In the genomic region with DNA sequence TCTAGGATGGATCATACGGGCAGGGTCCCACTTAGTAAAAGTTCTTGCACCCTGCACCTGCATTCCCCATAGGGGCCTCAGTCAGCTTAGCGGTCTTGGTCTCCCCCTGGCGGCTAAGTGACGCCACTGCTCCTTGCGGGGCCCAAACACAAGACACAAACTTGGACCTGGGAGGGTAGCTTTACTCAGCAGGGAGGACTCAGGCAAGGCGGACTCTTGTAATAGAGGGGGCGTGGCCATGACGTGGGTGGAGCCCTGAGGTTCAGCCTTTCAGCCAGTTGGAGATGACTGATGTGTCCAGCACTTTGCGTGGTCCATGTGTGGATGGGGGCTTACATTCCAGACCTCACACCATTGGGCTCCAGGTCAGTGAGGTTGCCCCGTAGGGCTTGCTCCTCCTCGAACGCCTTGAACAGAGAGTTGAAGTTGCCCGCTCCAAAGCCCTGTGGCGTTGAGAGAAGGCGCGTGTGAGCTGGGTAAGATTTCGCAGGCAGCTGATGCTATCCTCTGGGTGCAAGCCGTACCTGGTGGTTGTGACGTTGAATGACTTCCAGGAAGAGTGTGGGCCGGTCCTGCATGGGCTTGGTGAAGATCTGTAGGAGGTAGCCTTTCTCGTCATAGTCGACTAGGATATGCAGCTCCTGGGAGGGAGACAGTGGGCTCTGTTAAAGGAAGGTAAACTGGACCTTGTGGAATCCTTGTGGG, we compare ENCODE assay signal across 8 mouse cellular contexts. TPM values are rescaled to one million over a fixed set of nuclear protein-coding genes. Genes with fewer than 3 reads are reported as not detected.
A peak's percentile ranks its signal among the peaks of the same experiment; 100 is the strongest.
DNase-seq lines count a peak whose midpoint lies in the region; ATAC-seq and TF ChIP-seq lines count a peak whose summit lies in the region.

No protein-coding gene starts in this region.

- no peak overlapping the region for H3K9ac ChIP-seq in embryonic facial prominence, embryonic 15.5 days
- peak overlapping the region; percentile 38; the same call in 1 of the 2 replicates for H3K9ac ChIP-seq in limb, embryonic 14.5 days (ENCODE audit: low read depth, low read length, severe bottlenecking)
- no peak overlapping the region for H3K9ac ChIP-seq in midbrain, postnatal 0 days (replicated peaks; ENCODE audit: low read length, poor library complexity, severe bottlenecking)

- peak; percentile 73 for ATAC-seq in embryonic facial prominence, embryonic 15.5 days (ENCODE audit: insufficient number of reproducible peaks, low FRiP score, low TSS enrichment, low read depth)
- peak; percentile 87 for ATAC-seq in limb, embryonic 14.5 days (ENCODE audit: low FRiP score, low read depth)
- peak; percentile 66 for ATAC-seq in midbrain, postnatal 0 days (ENCODE audit: low FRiP score)

- TF ChIP-seq POLR2A in bone marrow, adult 2 months (IDR thresholded peaks at IDR 0.05; ENCODE audit: borderline replicate concordance, control insufficient read depth, low read depth, low read length) = no peak
- no peak for TF ChIP-seq POLR2A in limb, embryonic 14.5 days (IDR thresholded peaks at IDR 0.05; ENCODE audit: borderline replicate concordance, extremely low read depth, insufficient read depth, insufficient read length)

- peak; percentile 76 for DNase-seq in A20 (ENCODE audit: low read depth, low spot score)
- peak; percentile 71 for DNase-seq in heart, adult 8-10 months (ENCODE audit: low spot score)
- DNase-seq in kidney, adult 8-10 months = peak; percentile 88
- peak; percentile 79 for DNase-seq in limb, embryonic 14.5 days (ENCODE audit: low spot score)
- DNase-seq in midbrain, postnatal 0 days (ENCODE audit: low spot score) = peak; percentile 75
- DNase-seq in spleen, postnatal 10 days (ENCODE audit: low spot score in 2 of 2) = peak; percentile 92 to 93

- H3K27me3 ChIP-seq in embryonic facial prominence, embryonic 15.5 days = no peaks in the 10 kb centered on the region
- no peaks in the 10 kb centered on the region for H3K27me3 ChIP-seq in limb, embryonic 14.5 days (ENCODE audit: control insufficient read depth, insufficient read depth, low read length)
- H3K27me3 ChIP-seq in midbrain, postnatal 0 days (ENCODE audit: insufficient read depth, low read length) = no peaks in the 10 kb centered on the region

- H3K36me3 ChIP-seq in embryonic facial prominence, embryonic 15.5 days = no peaks in the 10 kb centered on the region; the same call in 1 of the 2 replicates
- peaks cover 8% of the 10 kb centered on the region for H3K36me3 ChIP-seq in limb, embryonic 14.5 days (ENCODE audit: control insufficient read depth, insufficient read depth, low read length)
- peaks cover 2% of the 10 kb centered on the region; the same call in 1 of the 2 replicates for H3K36me3 ChIP-seq in midbrain, postnatal 0 days (ENCODE audit: insufficient read depth, low read length)

- peak overlapping the region; percentile 3 for H3K4me3 ChIP-seq in bone marrow, adult 2 months (replicated peaks; ENCODE audit: control insufficient read depth, low read depth, low read length)
- H3K4me3 ChIP-seq in embryonic facial prominence, embryonic 15.5 days (replicated peaks) = peak overlapping the region; percentile 25
- peak overlapping the region; percentile 34 for H3K4me3 ChIP-seq in limb, embryonic 14.5 days (replicated peaks; ENCODE audit: low read length)
- H3K4me3 ChIP-seq in midbrain, postnatal 0 days (ENCODE audit: low read depth, low read length) = no peak overlapping the region

- no peak overlapping the region for H3K27ac ChIP-seq in bone marrow, adult 2 months (ENCODE audit: control insufficient read depth, insufficient read depth, low read depth, low read length, poor library complexity)
- H3K27ac ChIP-seq in embryonic facial prominence, embryonic 15.5 days (replicated peaks) = no peak overlapping the region
- 0 out of 2 replicates have a peak overlapping the region, but pooled peaks have one; percentile 16 for H3K27ac ChIP-seq in limb, embryonic 14.5 days (replicated peaks; ENCODE audit: low read depth, low read length)
- H3K27ac ChIP-seq in midbrain, postnatal 0 days (ENCODE audit: low read depth, low read length) = no peak overlapping the region

- no peaks in the 10 kb centered on the region for H3K4me1 ChIP-seq in bone marrow, adult 2 months (ENCODE audit: control insufficient read depth, insufficient read depth, low read length)
- peaks cover 24% of the 10 kb centered on the region for H3K4me1 ChIP-seq in embryonic facial prominence, embryonic 15.5 days
- peaks cover 9% of the 10 kb centered on the region for H3K4me1 ChIP-seq in limb, embryonic 14.5 days (ENCODE audit: control insufficient read depth, insufficient read depth, low read length)
- H3K4me1 ChIP-seq in midbrain, postnatal 0 days (ENCODE audit: insufficient read depth, low read length) = no peaks in the 10 kb centered on the region

- TF ChIP-seq CTCF in bone marrow, adult 2 months (IDR thresholded peaks at IDR 0.05; ENCODE audit: control insufficient read depth, insufficient read depth, low read length) = peak; percentile 97
- peak; percentile 99 for TF ChIP-seq CTCF in midbrain, postnatal 0 days (IDR thresholded peaks at IDR 0.05)

- WGBS in bone marrow, adult 2 months = 25% methylated on average over 22 of the region's 22 CpGs
- 7% methylated on average over 22 of the region's 22 CpGs for WGBS in embryonic facial prominence, embryonic 15.5 days
- WGBS in limb, embryonic 14.5 days = 11% methylated on average over 22 of the region's 22 CpGs
- 14% methylated on average over 22 of the region's 22 CpGs for WGBS in midbrain, postnatal 0 days

- peak overlapping the region; percentile 51 for H3K4me2 ChIP-seq in embryonic facial prominence, embryonic 15.5 days (replicated peaks)
- H3K4me2 ChIP-seq in limb, embryonic 14.5 days (replicated peaks; ENCODE audit: low read depth, low read length, severe bottlenecking) = peak overlapping the region; percentile 62
- H3K4me2 ChIP-seq in midbrain, postnatal 0 days (ENCODE audit: low read depth, low read length, poor library complexity, severe bottlenecking) = peak overlapping the region; percentile 28; the same call in 1 of the 2 replicates

- no peaks in the 10 kb centered on the region for H3K9me3 ChIP-seq in embryonic facial prominence, embryonic 15.5 days (replicated peaks)
- no peaks in the 10 kb centered on the region for H3K9me3 ChIP-seq in limb, embryonic 14.5 days (ENCODE audit: control insufficient read depth, low read length)
- H3K9me3 ChIP-seq in midbrain, postnatal 0 days (ENCODE audit: low read length) = no peaks in the 10 kb centered on the region

RNA-seq across cellular contexts. Expression of gene Psmd9, which starts 2.6 kb away (rescaled TPM):
- 70.7 and 83.3 TPM in 2 replicates for polyA plus RNA-seq in bone marrow, adult 2 months (2011; ENCODE audit: insufficient read depth, insufficient read length, low replicate concordance, missing spikeins)
- polyA plus RNA-seq in embryonic facial prominence, embryonic 15.5 days (2015; fragmentation: Nextera tagmentation; extraction: Ambion mirVana) = 92.3 and 95.4 TPM in 2 replicates
- 10 to 100 TPM; 11.7 to 16.6 (median 13.8) TPM for total RNA-seq in heart, adult 8-10 months (2022)
- polyA plus RNA-seq in limb, embryonic 14.5 days (2012; rRNA removed) = 44.0 and 47.0 TPM in 2 replicates
- polyA plus RNA-seq in limb, embryonic 14.5 days (2014; fragmentation: Nextera tagmentation; extraction: Ambion mirVana) = 61.1 and 65.1 TPM in 2 replicates
- total RNA-seq in midbrain, postnatal 0 days (2014; rRNA removed) = 26.1 and 26.5 TPM in 2 replicates
- 76.3 and 81.8 TPM in 2 replicates for polyA plus RNA-seq in midbrain, postnatal 0 days (2015; fragmentation: Nextera tagmentation; extraction: Ambion mirVana)

RNA-seq across cellular contexts. Expression of gene Hpd, which starts 10.7 kb away (rescaled TPM):
- polyA plus RNA-seq in bone marrow, adult 2 months (2011; ENCODE audit: insufficient read depth, insufficient read length, low replicate concordance, missing spikeins) = 3.2 and 21.0 TPM in 2 replicates
- not detected in 2 replicates for polyA plus RNA-seq in embryonic facial prominence, embryonic 15.5 days (2015; fragmentation: Nextera tagmentation; extraction: Ambion mirVana)
- total RNA-seq in heart, adult 8-10 months (2022) = not detected
- polyA plus RNA-seq in limb, embryonic 14.5 days (2012; rRNA removed) = not detected in 2 replicates
- polyA plus RNA-seq in limb, embryonic 14.5 days (2014; fragmentation: Nextera tagmentation; extraction: Ambion mirVana) = not detected in 2 replicates
- not detected in 2 replicates for total RNA-seq in midbrain, postnatal 0 days (2014; rRNA removed)
- not detected in 2 replicates for polyA plus RNA-seq in midbrain, postnatal 0 days (2015; fragmentation: Nextera tagmentation; extraction: Ambion mirVana)

RNA-seq across cellular contexts. Expression of gene Setd1b, which starts 29.8 kb away (rescaled TPM):
- polyA plus RNA-seq in bone marrow, adult 2 months (2011; ENCODE audit: insufficient read depth, insufficient read length, low replicate concordance, missing spikeins) = 27.7 and 34.2 TPM in 2 replicates
- 11.4 TPM in 2 replicates for polyA plus RNA-seq in embryonic facial prominence, embryonic 15.5 days (2015; fragmentation: Nextera tagmentation; extraction: Ambion mirVana)
- 10 to 100 TPM; 14.3 to 21.5 (median 18.2) TPM for total RNA-seq in heart, adult 8-10 months (2022)
- polyA plus RNA-seq in limb, embryonic 14.5 days (2012; rRNA removed) = 15.0 and 17.5 TPM in 2 replicates
- polyA plus RNA-seq in limb, embryonic 14.5 days (2014; fragmentation: Nextera tagmentation; extraction: Ambion mirVana) = 11.7 and 13.2 TPM in 2 replicates
- total RNA-seq in midbrain, postnatal 0 days (2014; rRNA removed) = 5.3 and 5.9 TPM in 2 replicates
- polyA plus RNA-seq in midbrain, postnatal 0 days (2015; fragmentation: Nextera tagmentation; extraction: Ambion mirVana) = 7.2 and 8.8 TPM in 2 replicates

RNA-seq across cellular contexts. Expression of gene Rhof, which starts 39.3 kb away (rescaled TPM):
- polyA plus RNA-seq in bone marrow, adult 2 months (2011; ENCODE audit: insufficient read depth, insufficient read length, low replicate concordance, missing spikeins) = 4.0 and 7.2 TPM in 2 replicates
- polyA plus RNA-seq in embryonic facial prominence, embryonic 15.5 days (2015; fragmentation: Nextera tagmentation; extraction: Ambion mirVana) = 5.4 and 6.4 TPM in 2 replicates
- total RNA-seq in heart, adult 8-10 months (2022) = 1 to 10 TPM in 1 of 4 experiments, under 1 TPM in 3; 0.38 to 1.7 (median 0.68) TPM
- 5.8 and 6.6 TPM in 2 replicates for polyA plus RNA-seq in limb, embryonic 14.5 days (2012; rRNA removed)
- 3.9 and 4.9 TPM in 2 replicates for polyA plus RNA-seq in limb, embryonic 14.5 days (2014; fragmentation: Nextera tagmentation; extraction: Ambion mirVana)
- total RNA-seq in midbrain, postnatal 0 days (2014; rRNA removed) = 37.2 and 47.8 TPM in 2 replicates
- polyA plus RNA-seq in midbrain, postnatal 0 days (2015; fragmentation: Nextera tagmentation; extraction: Ambion mirVana) = 41.7 and 45.3 TPM in 2 replicates
